Mouse (Mus musculus): ENCODE results near the gene Olfr1357. TPM values are rescaled to one million over a fixed set of nuclear protein-coding genes. Genes with fewer than 3 reads are reported as not detected.

Olfr1357 gene
- polyA plus RNA-seq, 1 experiment from 2014 or later = not detected

GRCm38 (mm10) chr10:78607602-78608001 lies 10.3 kb downstream of the Olfr1357 start:
- H3K4me3 ChIP-seq (ENCODE audit: low read depth, low read length) = no peak overlapping the region
- no peaks in the 10 kb centered on the region for H3K36me3 ChIP-seq (ENCODE audit: control insufficient read depth, insufficient read depth, low read length)
- no peak overlapping the region for H3K4me2 ChIP-seq (replicated peaks; ENCODE audit: low read depth)
- TF ChIP-seq EP300 (optimal IDR thresholded peaks at IDR 0.05) = no peak
- TF ChIP-seq CTCF (IDR thresholded peaks at IDR 0.05; ENCODE audit: low read depth) = no peak
- DNase-seq (ENCODE audit: low spot score) (no peak), ATAC-seq (ENCODE audit: low FRiP score, low TSS enrichment) (no peak)
- H3K4me1 ChIP-seq (replicated peaks; ENCODE audit: control insufficient read depth, insufficient read depth) = no peaks in the 10 kb centered on the region
- no peaks in the 10 kb centered on the region for H3K9me3 ChIP-seq (ENCODE audit: control insufficient read depth, low read length)
- H3K27ac ChIP-seq (replicated peaks) = no peak overlapping the region
- H3K9ac ChIP-seq (ENCODE audit: low read length) = no peak overlapping the region
- no peaks in the 10 kb centered on the region for H3K27me3 ChIP-seq (ENCODE audit: control insufficient read depth, insufficient read depth, low read length)
- WGBS = 60% methylated on average over 3 of the region's 3 CpGs

GRCm38 (mm10) chr10:78605080-78605479 lies 12.8 kb downstream of the Olfr1357 start:
- Histone ChIP-seq H3K9ac (ENCODE audit: low read length) (no peak overlapping the region), H3K27me3 (ENCODE audit: control insufficient read depth, insufficient read depth, low read length) (no peaks in the 10 kb centered on the region), H3K4me2 (replicated peaks; ENCODE audit: low read depth) (no peak overlapping the region), H3K9me3 (ENCODE audit: control insufficient read depth, low read length) (no peaks in the 10 kb centered on the region), H3K4me3 (ENCODE audit: low read depth, low read length) (no peak overlapping the region), H3K27ac (replicated peaks) (no peak overlapping the region), H3K4me1 (replicated peaks; ENCODE audit: control insufficient read depth, insufficient read depth) (no peaks in the 10 kb centered on the region), H3K36me3 (ENCODE audit: control insufficient read depth, insufficient read depth, low read length) (no peaks in the 10 kb centered on the region)
- 34% methylated on average over 3 of the region's 3 CpGs for WGBS
- DNase-seq (ENCODE audit: low spot score) (peak; percentile 48), ATAC-seq (ENCODE audit: low FRiP score, low TSS enrichment) (no peak)
- TF ChIP-seq EP300 (optimal IDR thresholded peaks at IDR 0.05) (no peak), CTCF (IDR thresholded peaks at IDR 0.05; ENCODE audit: low read depth) (peak; percentile 70)

DNA sequence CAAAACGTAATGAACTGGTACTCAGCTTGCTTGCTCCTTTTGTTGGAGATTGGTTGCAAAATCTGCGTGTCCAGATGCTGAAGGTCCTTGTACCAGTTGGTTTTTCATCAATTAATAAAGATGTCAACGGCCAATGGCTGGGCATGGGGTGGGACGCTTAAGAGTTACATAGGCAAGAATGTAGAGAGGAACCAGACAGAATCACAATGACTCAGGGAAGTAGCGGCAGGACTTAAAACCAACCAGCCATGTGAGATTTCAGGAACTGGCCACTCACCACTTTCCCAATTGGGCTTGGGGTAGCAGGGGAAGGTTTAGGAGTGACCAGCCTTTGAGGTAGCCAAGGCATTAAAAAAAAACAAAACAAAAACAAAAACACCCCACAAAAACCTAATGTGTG lies 18.0 kb downstream of the Olfr1357 start:
- Histone ChIP-seq H3K9ac (ENCODE audit: low read length) (no peak overlapping the region), H3K36me3 (ENCODE audit: control insufficient read depth, insufficient read depth, low read length) (no peaks in the 10 kb centered on the region), H3K27me3 (ENCODE audit: control insufficient read depth, insufficient read depth, low read length) (no peaks in the 10 kb centered on the region), H3K4me2 (replicated peaks; ENCODE audit: low read depth) (no peak overlapping the region), H3K9me3 (ENCODE audit: control insufficient read depth, low read length) (no peaks in the 10 kb centered on the region), H3K4me1 (replicated peaks; ENCODE audit: control insufficient read depth, insufficient read depth) (no peaks in the 10 kb centered on the region), H3K4me3 (ENCODE audit: low read depth, low read length) (no peak overlapping the region), H3K27ac (replicated peaks) (no peak overlapping the region)
- no peak for DNase-seq (ENCODE audit: low spot score)
- no peak for TF ChIP-seq CTCF (IDR thresholded peaks at IDR 0.05; ENCODE audit: low read depth)
- no peak for TF ChIP-seq EP300 (optimal IDR thresholded peaks at IDR 0.05)
- ATAC-seq (ENCODE audit: low FRiP score, low TSS enrichment) = no peak
- 85% methylated on average over 5 of the region's 5 CpGs for WGBS

- Histone ChIP-seq H3K4me1 (replicated peaks; ENCODE audit: control insufficient read depth, insufficient read depth) (no peaks in the 10 kb centered on the region), H3K9ac (ENCODE audit: low read length) (no peak overlapping the region), H3K4me2 (replicated peaks; ENCODE audit: low read depth) (no peak overlapping the region), H3K27ac (replicated peaks) (no peak overlapping the region), H3K9me3 (ENCODE audit: control insufficient read depth, low read length) (no peaks in the 10 kb centered on the region), H3K4me3 (ENCODE audit: low read depth, low read length) (no peak overlapping the region), H3K36me3 (ENCODE audit: control insufficient read depth, insufficient read depth, low read length) (no peaks in the 10 kb centered on the region), H3K27me3 (ENCODE audit: control insufficient read depth, insufficient read depth, low read length) (no peaks in the 10 kb centered on the region)
- DNase-seq (ENCODE audit: low spot score) (no peak), ATAC-seq (ENCODE audit: low FRiP score, low TSS enrichment) (no peak)
- TF ChIP-seq EP300 (optimal IDR thresholded peaks at IDR 0.05) = no peak
- no peak for TF ChIP-seq CTCF (IDR thresholded peaks at IDR 0.05; ENCODE audit: low read depth)
Measured at GRCm38 (mm10) chr10:78594566-78594965, 23.3 kb downstream of the Olfr1357 start.

DNA sequence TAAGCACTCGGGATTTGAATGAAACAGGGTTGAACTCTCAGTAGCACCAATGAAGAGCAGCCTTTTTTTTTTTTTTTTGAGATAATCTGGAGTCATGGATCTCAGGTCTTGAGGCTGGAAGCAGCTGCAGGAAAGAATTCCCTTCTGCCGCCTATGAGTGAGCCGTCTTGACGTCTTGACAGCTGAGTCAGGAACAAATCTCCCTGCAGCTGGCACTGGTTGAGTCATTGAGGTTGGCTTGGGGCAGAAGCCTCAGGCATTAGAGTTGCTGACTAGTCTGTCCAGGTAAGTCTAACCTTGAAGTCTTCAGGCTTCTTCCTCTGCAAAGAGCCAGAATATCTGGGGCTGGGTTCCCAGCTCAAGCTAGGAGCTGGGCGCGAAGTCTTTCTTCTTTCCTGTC lies 23.7 kb downstream of the Olfr1357 start:
- WGBS = 58% methylated on average over 6 of the region's 6 CpGs
- Histone ChIP-seq H3K27me3 (ENCODE audit: control insufficient read depth, insufficient read depth, low read length) (no peaks in the 10 kb centered on the region), H3K27ac (replicated peaks) (no peak overlapping the region), H3K9me3 (ENCODE audit: control insufficient read depth, low read length) (no peaks in the 10 kb centered on the region), H3K4me2 (replicated peaks; ENCODE audit: low read depth) (no peak overlapping the region), H3K36me3 (ENCODE audit: control insufficient read depth, insufficient read depth, low read length) (0 out of 2 replicates have a peak, but pooled peaks cover 3% of the 10 kb centered on the region), H3K4me1 (replicated peaks; ENCODE audit: control insufficient read depth, insufficient read depth) (no peaks in the 10 kb centered on the region), H3K4me3 (ENCODE audit: low read depth, low read length) (no peak overlapping the region), H3K9ac (ENCODE audit: low read length) (no peak overlapping the region)
- TF ChIP-seq EP300 (optimal IDR thresholded peaks at IDR 0.05) = no peak
- no peak for TF ChIP-seq CTCF (IDR thresholded peaks at IDR 0.05; ENCODE audit: low read depth)
- ATAC-seq (ENCODE audit: low FRiP score, low TSS enrichment) = no peak
- DNase-seq (ENCODE audit: low spot score) = no peak

DNA sequence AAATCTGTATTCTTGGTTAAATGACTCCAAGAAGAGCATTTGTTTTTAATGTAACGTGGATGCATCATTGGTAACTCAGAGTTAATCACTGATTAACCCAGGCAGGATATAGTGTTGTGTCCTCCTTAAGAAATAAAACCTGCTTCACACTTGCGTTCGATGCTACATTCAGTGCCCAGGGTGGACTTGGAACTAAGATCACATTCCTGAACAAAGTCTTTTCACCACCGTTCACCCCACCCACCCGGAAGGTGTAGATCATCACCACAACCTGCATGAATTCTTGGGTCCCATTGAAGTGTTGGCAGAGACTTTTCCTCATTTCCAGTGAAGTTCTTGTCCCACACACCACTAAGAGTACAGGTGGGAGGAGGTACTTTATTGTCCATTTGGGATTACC lies 24.1 kb downstream of the Olfr1357 start:
- WGBS = 83% methylated on average over 5 of the region's 5 CpGs
- Histone ChIP-seq H3K9me3 (ENCODE audit: control insufficient read depth, low read length) (no peaks in the 10 kb centered on the region), H3K27me3 (ENCODE audit: control insufficient read depth, insufficient read depth, low read length) (no peaks in the 10 kb centered on the region), H3K4me2 (replicated peaks; ENCODE audit: low read depth) (no peak overlapping the region), H3K4me3 (ENCODE audit: low read depth, low read length) (no peak overlapping the region), H3K36me3 (ENCODE audit: control insufficient read depth, insufficient read depth, low read length) (0 out of 2 replicates have a peak, but pooled peaks cover 3% of the 10 kb centered on the region), H3K4me1 (replicated peaks; ENCODE audit: control insufficient read depth, insufficient read depth) (no peaks in the 10 kb centered on the region), H3K27ac (replicated peaks) (no peak overlapping the region), H3K9ac (ENCODE audit: low read length) (no peak overlapping the region)
- ATAC-seq (ENCODE audit: low FRiP score, low TSS enrichment) (no peak), DNase-seq (ENCODE audit: low spot score) (no peak)
- no peak for TF ChIP-seq EP300 (optimal IDR thresholded peaks at IDR 0.05)
- TF ChIP-seq CTCF (IDR thresholded peaks at IDR 0.05; ENCODE audit: low read depth) = no peak

Measured in stomach, postnatal 0 days (tissue).